Mouse (Mus musculus): Measurements from ENCODE around the gene Txn2.
"Not testable (repeated sequence)": the region's sequence is repeated elsewhere in the genome, so short reads cannot be mapped to it uniquely, and the experiment has no call there.

Gene Txn2

DNA sequence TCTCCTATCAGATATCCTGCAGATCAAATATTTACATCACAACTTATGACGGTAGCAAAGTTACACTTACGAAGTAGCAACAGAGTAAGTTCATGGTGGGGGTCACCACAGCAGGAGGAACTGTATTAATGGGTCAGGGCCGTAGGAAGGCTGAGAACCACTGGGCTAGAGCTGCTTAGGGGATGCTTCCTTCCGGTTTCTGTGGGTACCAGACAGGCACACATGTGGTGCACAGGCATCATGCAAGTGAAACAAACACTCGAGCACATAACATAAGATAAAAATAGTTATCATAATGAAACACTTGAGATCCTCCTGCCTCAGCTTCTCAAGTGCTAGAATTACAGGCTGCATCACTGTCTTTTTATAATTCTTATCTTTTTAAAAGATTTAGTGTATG, 48.1 kb downstream of the Txn2 start:
- DNase-seq (ENCODE audit: extremely low spot score, low spot score): no peak

- no peak for DNase-seq (ENCODE audit: extremely low spot score, low spot score)
These were observed 49.0 kb downstream of the Txn2 start for GRCm38 (mm10) chr15:77879756-77880155.

DNA sequence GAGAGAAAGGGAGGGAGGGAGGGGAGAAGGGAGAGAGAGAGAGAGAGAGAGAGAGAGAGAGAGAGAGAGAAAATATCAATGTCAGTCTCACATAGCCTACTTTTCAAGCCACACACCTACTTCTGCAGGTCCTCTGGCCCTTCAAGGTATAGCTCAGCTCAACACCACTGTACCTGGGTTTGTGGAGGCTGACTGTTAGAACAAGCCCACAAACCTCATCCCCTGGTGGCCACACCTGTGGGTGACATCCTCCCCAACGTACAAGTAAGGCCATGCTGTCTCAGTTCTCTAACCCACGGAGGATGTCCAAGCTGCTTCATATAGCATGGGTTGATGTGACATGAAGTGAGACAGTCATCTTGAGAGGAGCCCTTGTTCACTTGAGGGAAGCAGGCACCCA, 51.6 kb downstream of the Txn2 start:
- DNase-seq (ENCODE audit: extremely low spot score, low spot score): no peak

DNA sequence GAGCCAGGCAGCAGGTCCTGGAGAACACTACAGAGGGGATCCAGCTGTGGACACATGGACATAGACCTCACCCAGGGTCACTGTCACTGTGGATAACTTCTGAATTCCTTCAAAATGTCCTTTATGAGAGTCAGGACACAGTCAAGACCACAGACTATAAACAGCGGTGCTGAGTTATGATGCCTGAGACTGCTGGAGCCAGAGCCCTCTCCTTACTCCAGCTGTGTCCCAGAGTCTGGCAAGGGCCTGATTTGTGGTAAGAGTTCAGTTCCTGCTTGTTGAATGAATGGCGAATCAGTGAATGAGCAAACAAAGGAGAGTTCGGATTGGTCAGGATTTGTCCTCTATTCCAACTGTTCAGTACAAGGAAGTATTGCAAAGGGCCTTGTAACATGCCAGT, 52.1 kb downstream of the Txn2 start:
- DNase-seq (ENCODE audit: extremely low spot score, low spot score): no peak

GRCm38 (mm10) chr15:77875953-77876352, 52.9 kb downstream of the Txn2 start:
- DNase-seq (ENCODE audit: extremely low spot score, low spot score): no peak

- no peak for DNase-seq (ENCODE audit: extremely low spot score, low spot score)
These were observed 54.0 kb downstream of the Txn2 start for GRCm38 (mm10) chr15:77874807-77875206.

GRCm38 (mm10) chr15:77874310-77874709, 54.5 kb downstream of the Txn2 start:
- no peak for DNase-seq (ENCODE audit: extremely low spot score, low spot score)

DNA sequence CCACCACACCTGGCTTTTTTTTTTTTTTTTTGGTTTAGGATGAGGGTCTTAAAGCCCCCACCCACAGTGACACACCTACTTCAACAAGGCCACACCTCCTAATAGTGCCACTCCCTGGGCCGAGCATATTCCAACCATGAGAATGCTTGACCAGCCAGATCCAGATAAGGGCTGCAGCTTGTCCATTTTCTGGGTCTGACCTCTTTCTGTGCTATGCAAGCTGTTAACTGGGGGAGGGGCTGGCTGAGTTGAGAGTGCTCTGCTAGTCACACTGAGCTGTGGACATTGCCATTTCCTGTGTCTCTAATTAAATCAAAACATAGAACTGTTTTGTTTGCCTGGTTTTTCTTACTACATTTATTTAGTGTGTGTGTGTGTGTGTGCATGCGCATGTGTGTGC, 55.2 kb downstream of the Txn2 start:
- no peak for DNase-seq (ENCODE audit: extremely low spot score, low spot score)

GRCm38 (mm10) chr15:77872996-77873395, 55.8 kb downstream of the Txn2 start:
- DNase-seq (ENCODE audit: extremely low spot score, low spot score): no peak

- DNase-seq (ENCODE audit: extremely low spot score, low spot score): no peak
These were observed 60.5 kb downstream of the Txn2 start for GRCm38 (mm10) chr15:77868340-77868739.

DNA sequence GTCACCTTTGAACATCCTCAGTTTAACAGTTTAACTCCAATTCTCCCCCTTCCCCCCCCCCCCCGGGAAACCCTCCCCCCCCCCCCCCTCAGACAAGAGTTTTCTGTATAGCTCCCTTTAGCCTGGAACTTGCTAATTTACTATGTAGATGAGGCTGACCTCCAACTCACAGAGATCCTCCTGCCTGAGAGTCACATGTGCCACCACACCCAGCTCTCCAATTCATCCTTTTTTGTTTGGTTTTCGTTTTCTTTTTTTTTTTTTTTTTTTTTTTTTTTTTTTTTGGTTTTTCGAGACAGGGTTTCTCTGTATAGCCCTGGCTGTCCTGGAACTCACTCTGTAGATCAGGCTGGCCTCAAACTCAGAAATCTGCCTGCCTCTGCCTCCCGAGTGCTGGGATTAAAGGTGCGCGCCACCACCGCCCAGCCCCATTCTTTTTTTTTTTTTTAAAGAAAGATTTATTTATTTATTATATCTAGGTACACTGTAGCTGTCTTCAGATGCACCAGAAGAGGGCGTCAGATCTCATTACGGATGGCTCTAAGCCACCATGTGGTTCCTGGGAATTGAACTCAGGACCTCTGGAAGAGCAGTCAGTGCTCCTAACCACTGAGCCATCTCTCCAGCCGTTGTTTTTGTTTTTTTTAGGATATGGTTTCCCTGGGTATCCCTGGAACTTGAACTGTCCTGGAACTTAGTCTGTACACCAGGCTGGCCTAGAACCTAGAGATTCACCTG, 61.4 kb downstream of the Txn2 start:
- not testable (repeated sequence) for DNase-seq (ENCODE audit: extremely low spot score, low spot score)

DNA sequence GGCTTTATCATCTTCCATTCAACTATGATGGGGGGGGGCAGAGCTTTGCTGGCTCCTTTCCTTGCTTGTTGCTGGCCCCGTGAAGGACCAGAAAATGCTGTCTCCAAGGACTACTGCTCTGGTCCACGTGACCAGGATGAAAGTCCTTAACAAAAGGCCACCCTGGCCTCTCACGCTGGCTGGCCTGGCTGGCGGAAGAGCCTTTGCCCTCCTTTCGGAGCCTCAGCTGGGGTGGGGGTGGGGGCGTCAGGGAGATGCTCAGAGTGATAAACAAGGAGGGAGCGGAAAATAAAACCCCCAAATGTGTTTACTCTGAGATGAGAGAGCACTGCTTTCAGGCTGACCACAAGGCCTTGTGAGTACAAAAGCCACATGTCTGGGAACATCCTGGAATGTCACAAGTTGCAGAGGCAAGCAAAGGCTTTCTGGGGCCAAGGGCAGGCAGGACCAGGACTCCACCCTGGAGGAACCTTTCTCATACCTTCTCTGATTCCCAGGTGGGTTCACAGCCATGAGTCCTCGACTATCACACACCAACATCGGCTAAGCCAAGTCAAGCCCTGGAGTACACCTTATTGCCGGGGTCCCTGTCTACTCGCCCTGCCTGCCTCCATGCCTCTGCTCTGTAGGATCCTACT, 62.1 kb downstream of the Txn2 start:
- DNase-seq (ENCODE audit: extremely low spot score, low spot score): no peak
